Mouse (Mus musculus) MN1 (cell line): ENCODE results near the gene Cyp2f2.

Experiments used
- DNase-seq: peaks from one replicate; pipeline ENCODE4 v3.0.0-alpha.2; 2016; ENCODE audit warnings: low spot score

Cyp2f2 gene

GRCm38 (mm10) chr7:27153205-27153764 is 33.6 kb downstream of the Cyp2f2 start, which contains the start of gene Cyp2t4:
Cyp2t4 (plus strand) TSS chr7:27153714.
- DNase-seq: no peak

DNA sequence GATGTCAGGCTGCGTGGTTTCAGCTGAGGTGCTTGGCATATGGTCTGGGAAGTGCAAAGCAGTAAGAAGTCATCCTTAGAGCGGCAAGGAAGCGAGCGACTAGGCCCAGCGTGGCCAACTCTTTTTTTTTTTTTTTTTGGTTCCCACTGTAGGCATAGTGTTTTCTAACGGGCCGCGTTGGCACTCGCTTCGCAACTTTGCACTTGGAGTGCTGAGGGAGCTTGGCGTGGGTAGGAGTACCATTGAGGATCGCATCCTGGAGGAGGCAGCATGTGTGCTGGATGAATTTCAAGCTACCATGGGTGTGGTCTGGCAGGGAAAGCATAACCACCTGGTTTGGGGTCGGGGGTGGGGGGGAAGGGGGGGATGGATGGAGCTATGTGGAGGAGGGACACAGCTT is 36.3 kb downstream of the Cyp2f2 start:
- no peak for DNase-seq

DNA sequence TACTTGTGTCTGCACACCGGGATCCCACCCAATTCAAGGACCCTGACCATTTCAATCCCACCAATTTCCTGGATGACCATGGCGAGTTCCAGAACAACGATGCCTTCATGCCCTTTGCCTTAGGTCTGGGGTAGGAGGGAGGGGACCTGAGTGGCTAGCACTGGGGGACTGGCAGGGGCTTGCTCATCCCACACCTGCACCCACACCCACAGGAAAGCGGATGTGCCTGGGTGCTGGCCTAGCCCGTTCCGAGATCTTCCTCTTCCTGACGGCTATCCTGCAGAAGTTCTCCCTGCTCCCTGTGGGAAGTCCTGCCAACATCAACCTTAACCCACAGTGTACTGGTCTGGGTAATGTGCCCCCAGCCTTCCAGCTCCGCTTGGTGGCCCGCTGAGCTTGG is 38.5 kb downstream of the Cyp2f2 start:
- no peak for DNase-seq

GRCm38 (mm10) chr7:27159256-27159655 is 39.5 kb downstream of the Cyp2f2 start:
- no peak for DNase-seq

DNA sequence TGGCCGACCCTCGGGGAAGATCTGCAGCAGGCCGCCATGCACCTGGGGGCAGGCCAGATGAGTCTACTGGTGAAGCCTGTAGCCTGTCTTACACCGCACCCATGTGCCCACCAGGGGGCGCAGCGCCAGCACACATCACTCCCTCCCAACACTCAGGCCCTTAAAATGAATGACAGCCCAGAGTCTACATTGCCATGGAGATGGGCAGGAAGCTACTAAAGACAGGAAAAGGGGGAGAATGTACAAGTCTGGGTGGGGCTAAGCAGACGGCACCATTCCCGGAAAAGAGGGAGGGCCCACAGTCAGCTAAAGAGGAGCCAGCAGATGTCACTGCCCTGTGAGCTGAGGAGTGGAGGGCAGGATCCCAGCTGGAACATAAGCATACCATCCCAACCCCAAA is 40.2 kb downstream of the Cyp2f2 start:
- peak; percentile 89 for DNase-seq

GRCm38 (mm10) chr7:27160921-27161320 is 41.2 kb downstream of the Cyp2f2 start:
- DNase-seq: no peak

- peak; percentile 71 for DNase-seq
Measured at GRCm38 (mm10) chr7:27161744-27162143, 42.0 kb downstream of the Cyp2f2 start.

GRCm38 (mm10) chr7:27162780-27163449 is 43.2 kb downstream of the Cyp2f2 start:
- no peak for DNase-seq

DNA sequence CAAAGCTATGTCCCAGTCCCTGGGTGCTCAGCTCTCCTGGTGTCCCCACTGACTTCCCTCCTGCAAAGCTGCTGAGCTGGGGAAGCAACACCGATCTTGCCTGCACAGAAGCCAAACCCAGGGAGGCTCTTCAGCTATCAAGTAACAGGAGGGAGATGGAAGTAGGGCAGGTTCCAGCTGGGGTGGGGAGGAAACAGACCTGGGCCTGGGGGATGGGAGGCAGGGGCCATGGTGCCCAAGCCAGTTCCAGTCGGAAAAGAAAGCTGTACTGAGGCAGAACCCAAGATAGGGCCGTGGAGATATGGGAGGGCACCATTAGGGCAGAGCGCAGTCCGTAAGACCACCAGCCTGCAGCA is 43.7 kb downstream of the Cyp2f2 start:
- no peak for DNase-seq

GRCm38 (mm10) chr7:27164112-27164947 is 44.6 kb downstream of the Cyp2f2 start:
- DNase-seq: no peak

DNA sequence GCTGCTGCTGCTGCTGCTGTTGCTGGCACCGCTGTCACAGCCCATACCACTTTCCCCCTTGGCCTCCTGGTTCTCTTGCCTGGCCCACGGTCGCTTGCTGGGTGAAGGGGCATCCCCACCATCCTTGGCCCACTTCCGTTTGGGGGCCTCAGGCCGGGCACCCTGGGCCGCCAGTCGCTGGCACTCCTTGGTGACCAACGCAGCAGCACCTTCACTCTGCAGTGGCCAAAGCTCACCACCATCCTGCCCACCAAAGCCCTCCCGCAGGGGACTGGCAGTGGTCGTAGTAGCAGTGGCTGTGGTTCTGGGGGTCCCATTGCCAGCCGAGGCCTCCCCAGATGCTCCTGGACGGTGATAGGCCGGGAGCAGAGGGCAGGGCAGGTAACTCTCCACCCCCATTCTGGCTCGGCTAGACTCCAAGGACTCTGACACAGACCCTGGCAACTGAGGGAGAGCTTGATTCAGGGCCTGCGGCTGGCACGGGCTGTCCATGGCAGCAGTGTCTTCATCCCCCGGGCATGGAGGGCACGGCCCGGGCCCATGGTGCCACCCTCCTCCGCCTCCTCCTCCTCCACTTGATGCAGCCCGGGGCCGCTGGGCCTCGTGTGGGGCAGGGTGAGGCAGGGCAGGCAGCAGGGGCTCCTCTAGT is 45.4 kb downstream of the Cyp2f2 start:
- DNase-seq: no peak

GRCm38 (mm10) chr7:27165696-27166095 is 46.0 kb downstream of the Cyp2f2 start:
- no peak for DNase-seq

DNA sequence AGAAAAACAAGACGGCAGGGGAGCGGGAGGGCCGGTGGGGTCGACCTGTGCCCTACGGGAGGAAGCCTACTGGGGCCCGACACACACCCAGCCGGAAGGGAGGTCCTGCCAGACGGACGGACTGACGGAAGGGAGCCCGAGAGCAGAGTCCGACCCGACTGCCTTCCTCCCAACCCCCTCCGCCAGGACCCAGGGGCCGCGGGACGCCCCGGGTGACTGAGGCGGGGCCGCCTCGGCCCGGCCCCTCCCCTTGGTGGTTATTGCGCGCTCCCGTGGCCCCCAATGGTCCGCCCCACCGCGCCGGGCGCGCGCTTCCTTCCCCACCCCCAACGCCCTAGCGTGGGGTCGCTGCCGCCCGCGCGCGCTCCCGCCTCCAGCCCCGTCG is 46.5 kb downstream of the Cyp2f2 start:
- DNase-seq: peak; percentile 76

DNA sequence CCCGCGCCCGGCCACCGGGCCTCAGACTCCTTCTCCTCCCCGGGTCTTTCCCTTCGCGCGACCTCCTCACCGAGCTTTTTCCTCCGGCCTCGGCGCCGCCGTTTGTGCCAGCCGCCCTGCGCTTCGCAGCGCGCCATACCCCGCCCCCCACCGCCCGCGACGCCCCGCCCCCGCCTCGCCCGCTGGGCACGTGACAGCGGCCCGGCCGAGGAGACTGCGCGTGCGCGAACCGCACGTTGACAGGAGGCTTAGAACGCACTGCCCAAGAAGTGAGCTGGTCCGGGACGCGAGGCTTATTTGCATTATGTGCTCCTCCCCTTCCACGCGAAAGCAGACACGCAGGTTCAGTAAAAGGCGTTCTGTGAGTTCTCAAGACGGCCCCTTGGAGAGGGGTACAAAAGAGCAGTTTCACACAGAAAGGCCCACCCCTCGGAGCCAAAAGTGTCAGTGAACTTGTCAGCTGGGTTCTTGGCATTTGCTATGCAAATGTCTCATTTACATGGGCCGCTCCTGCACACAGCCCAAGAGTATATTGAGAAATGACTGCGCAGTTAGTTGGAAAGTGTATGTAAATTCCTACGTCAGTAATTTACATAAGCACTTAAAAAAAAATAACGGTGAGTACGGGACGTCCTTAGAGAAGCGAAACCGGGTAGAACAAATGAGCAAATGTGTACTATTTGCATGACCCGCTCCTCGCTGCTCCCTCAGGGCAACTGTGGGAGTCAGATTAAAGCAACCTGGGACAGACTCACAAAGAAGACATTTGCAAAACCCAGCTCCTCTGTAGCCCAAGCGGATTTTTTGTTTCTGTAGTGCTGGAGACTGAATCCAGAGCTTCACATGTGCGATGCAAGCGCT is 47.1 kb downstream of the Cyp2f2 start, which contains the start of gene Egln2:
Egln2 (minus strand) TSS at position 189 of the 861 bp plus-strand sequence.
- peak; percentile 94 for DNase-seq

GRCm38 (mm10) chr7:27167475-27168094 is 47.9 kb downstream of the Cyp2f2 start:
- DNase-seq: no peak

DNA sequence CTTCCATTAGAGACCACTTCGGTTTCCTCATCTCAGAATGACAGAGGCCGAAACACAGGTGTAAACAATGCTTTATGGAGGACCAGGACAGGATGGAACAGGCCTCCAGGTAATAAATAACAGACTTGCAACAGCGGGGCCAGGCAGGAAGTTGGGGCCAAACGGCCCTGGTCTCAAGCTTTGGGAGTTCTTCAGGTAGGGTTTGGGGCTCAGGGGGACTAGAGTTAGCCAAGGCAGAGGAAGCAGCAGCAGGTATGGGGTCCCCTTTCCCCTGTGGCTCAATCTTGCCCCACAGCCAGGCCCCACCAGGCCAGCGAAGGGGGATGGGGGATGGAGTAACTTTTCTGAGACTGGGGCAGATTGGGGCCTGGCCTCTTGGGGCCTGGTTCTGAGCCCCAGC is 48.7 kb downstream of the Cyp2f2 start:
- DNase-seq: no peak

DNA sequence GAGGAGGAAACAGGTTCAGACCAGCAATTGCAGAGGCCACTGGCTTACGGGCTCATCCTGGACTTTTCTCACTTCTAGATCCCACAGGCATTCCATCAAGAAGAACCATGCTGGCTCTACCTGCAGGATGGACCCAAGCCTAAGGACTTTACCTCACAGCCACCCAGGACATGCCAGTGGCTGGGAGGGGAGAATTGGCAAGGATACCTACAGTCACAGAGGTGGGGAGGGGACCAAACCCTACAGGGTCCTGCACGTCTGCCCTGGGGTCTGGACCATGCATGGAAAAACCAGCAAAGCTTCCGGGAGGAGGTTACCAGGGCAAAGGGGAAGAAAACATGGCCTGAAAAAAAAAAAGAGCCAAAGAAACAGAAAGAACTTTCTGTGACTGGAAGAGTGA is 51.3 kb downstream of the Cyp2f2 start:
- DNase-seq: no peak

GRCm38 (mm10) chr7:27174496-27174895 is 54.8 kb downstream of the Cyp2f2 start:
- DNase-seq: no peak

- DNase-seq: no peak
Measured at GRCm38 (mm10) chr7:27174896-27175295, 55.2 kb downstream of the Cyp2f2 start.

GRCm38 (mm10) chr7:27177942-27178323 is 58.2 kb downstream of the Cyp2f2 start:
- DNase-seq: no peak
